Mouse (Mus musculus) lung, embryonic 14.5 days (tissue): ENCODE results near the gene Cenpu. TPM values are rescaled to one million over a fixed set of nuclear protein-coding genes. Genes with fewer than 3 reads are reported as not detected.
A peak's percentile ranks its signal among the peaks of the same experiment; 100 is the strongest.

Source experiments
- ATAC-seq: fragments of 200-750 bp; cut with Nextera tagmentation; 2 replicates; pipeline ENCODE4 v1.8.0; 2017; ENCODE audit warnings: mild to moderate bottlenecking, moderate TSS enrichment, moderate library complexity; ENCODE audit not compliant: insufficient read depth
- DNase-seq: peaks from one replicate; pipeline ENCODE4 v3.0.0-alpha.2; 2015
- H3K27ac ChIP-seq: fragments of 300-500 bp; sonication (generic); 2 replicates; pipeline ENCODE4 v1.5.1; 2014; ENCODE audit warnings: low read depth, mild to moderate bottlenecking, moderate library complexity
- H3K27me3 ChIP-seq: fragments of 300-500 bp; sonication (generic); 2 replicates; pipeline ENCODE4 v1.6.1; 2014; ENCODE audit warnings: low read length, control low read depth; ENCODE audit not compliant: insufficient read depth
- H3K36me3 ChIP-seq: fragments of 300-500 bp; sonication (generic); 2 replicates; pipeline ENCODE4 v1.6.1; 2014; ENCODE audit warnings: control low read depth; ENCODE audit not compliant: insufficient read depth
- H3K4me1 ChIP-seq: fragments of 300-500 bp; sonication (generic); 2 replicates; pipeline ENCODE4 v1.6.1; 2014; ENCODE audit warnings: antibody characterized with exemption, control low read depth; ENCODE audit not compliant: insufficient read depth
- H3K4me2 ChIP-seq: fragments of 300-500 bp; sonication (generic); 2 replicates; pipeline ENCODE4 v1.6.1; 2014; ENCODE audit warnings: mild to moderate bottlenecking
- H3K4me3 ChIP-seq: fragments of 300-500 bp; sonication (generic); 2 replicates; pipeline ENCODE4 v1.5.1; 2014; ENCODE audit warnings: low read depth, low read length
- H3K9ac ChIP-seq: fragments of 300-500 bp; sonication (generic); 2 replicates; pipeline ENCODE4 v1.6.1; 2014
- H3K9me3 ChIP-seq: fragments of 300-500 bp; sonication (generic); 2 replicates; pipeline ENCODE4 v1.6.1; 2016; ENCODE audit warnings: low read depth, low read length, control low read depth
- CTCF ChIP-seq: IDR thresholded peaks from 2 replicates; pipeline ENCODE4 v1.5.1; 2016; ENCODE audit warnings: antibody characterized with exemption, low read depth
- WGBS: fragments of 180-500 bp; shearing (Covaris S2); extraction: QIAGEN DNeasy Blood & Tissue Kit; methylation state at CpG from one replicate; pipeline ENCODE4 v1.1.7; 2014; 5-methylcytosine and 5-hydroxymethylcytosine counted together
- polyA plus RNA-seq: library from polyadenylated mRNA; unstranded; fragments of >200 nt; fragmentation: Nextera tagmentation; extraction: Ambion mirVana; gene quantifications from 2 replicates; pipeline ENCODE4 v1.2.1, GENCODE M21; 2014

Gene Cenpu
- polyA plus RNA-seq, 1 experiment from 2014 or later = 25.6 TPM

GRCm38 (mm10) chr8:46511336-46511735 is 40.5 kb upstream of the Cenpu start:
- no peak overlapping the region for H3K9ac ChIP-seq
- H3K4me3 ChIP-seq = no peak overlapping the region
- DNase-seq (no peak), ATAC-seq (no peak)
- TF ChIP-seq CTCF = no peak
- no peaks in the 10 kb centered on the region for H3K36me3 ChIP-seq
- H3K9me3 ChIP-seq = no peaks in the 10 kb centered on the region
- 78% methylated on average over 9 of the region's 9 CpGs for WGBS
- H3K27ac ChIP-seq = no peak overlapping the region
- H3K4me2 ChIP-seq = no peak overlapping the region
- H3K4me1 ChIP-seq = no peaks in the 10 kb centered on the region
- no peaks in the 10 kb centered on the region for H3K27me3 ChIP-seq

- DNase-seq = peak; percentile 38
- 28% methylated on average over 8 of the region's 8 CpGs for WGBS
- H3K36me3 ChIP-seq = no peaks in the 10 kb centered on the region
- no peak overlapping the region for H3K9ac ChIP-seq
- H3K27me3 ChIP-seq = no peaks in the 10 kb centered on the region
- ATAC-seq = peak; percentile 41; the same call in 1 of the 2 replicates
- H3K4me2 ChIP-seq = no peak overlapping the region
- no peaks in the 10 kb centered on the region for H3K4me1 ChIP-seq
- no peak overlapping the region for H3K4me3 ChIP-seq
- H3K27ac ChIP-seq = no peak overlapping the region
- TF ChIP-seq CTCF = no peak
- no peaks in the 10 kb centered on the region for H3K9me3 ChIP-seq
Observed at GRCm38 (mm10) chr8:46512538-46512937, 39.3 kb upstream of the Cenpu start.

GRCm38 (mm10) chr8:46514027-46514426 is 37.8 kb upstream of the Cenpu start:
- no peaks in the 10 kb centered on the region for H3K36me3 ChIP-seq
- no peaks in the 10 kb centered on the region for H3K27me3 ChIP-seq
- H3K4me3 ChIP-seq = no peak overlapping the region
- no peak overlapping the region for H3K4me2 ChIP-seq
- ATAC-seq (no peak), DNase-seq (no peak)
- no peak overlapping the region for H3K27ac ChIP-seq
- no peak overlapping the region for H3K9ac ChIP-seq
- WGBS = 72% methylated on average over 1 of the region's 1 CpGs
- TF ChIP-seq CTCF = no peak
- no peaks in the 10 kb centered on the region for H3K4me1 ChIP-seq
- H3K9me3 ChIP-seq = no peaks in the 10 kb centered on the region

- no peak for ATAC-seq
- H3K4me1 ChIP-seq = no peaks in the 10 kb centered on the region
- no peak for DNase-seq
- 83% methylated on average over 6 of the region's 6 CpGs for WGBS
- no peak overlapping the region for H3K9ac ChIP-seq
- H3K27me3 ChIP-seq = no peaks in the 10 kb centered on the region
- no peak for TF ChIP-seq CTCF
- no peak overlapping the region for H3K27ac ChIP-seq
- no peak overlapping the region for H3K4me3 ChIP-seq
- no peaks in the 10 kb centered on the region for H3K36me3 ChIP-seq
- no peaks in the 10 kb centered on the region for H3K9me3 ChIP-seq
- H3K4me2 ChIP-seq = no peak overlapping the region
Observed at GRCm38 (mm10) chr8:46520667-46521066, 31.2 kb upstream of the Cenpu start.

- H3K27ac ChIP-seq = no peak overlapping the region
- WGBS = 85% methylated on average over 8 of the region's 8 CpGs
- no peak for ATAC-seq
- H3K36me3 ChIP-seq = no peaks in the 10 kb centered on the region
- H3K4me2 ChIP-seq = no peak overlapping the region
- H3K4me3 ChIP-seq = no peak overlapping the region
- H3K9ac ChIP-seq = no peak overlapping the region
- no peak for TF ChIP-seq CTCF
- no peak for DNase-seq
- no peaks in the 10 kb centered on the region for H3K4me1 ChIP-seq
- H3K27me3 ChIP-seq = no peaks in the 10 kb centered on the region
- H3K9me3 ChIP-seq = no peaks in the 10 kb centered on the region
Observed at GRCm38 (mm10) chr8:46526098-46526497, 25.7 kb upstream of the Cenpu start.

- no peak for TF ChIP-seq CTCF
- peak; percentile 62 for DNase-seq
- 57% methylated on average over 10 of the region's 10 CpGs for WGBS
- Histone ChIP-seq H3K27ac (no peak overlapping the region), H3K4me3 (no peak overlapping the region), H3K27me3 (no peaks in the 10 kb centered on the region), H3K9me3 (no peaks in the 10 kb centered on the region), H3K36me3 (no peaks in the 10 kb centered on the region), H3K4me2 (no peak overlapping the region), H3K4me1 (no peaks in the 10 kb centered on the region), H3K9ac (no peak overlapping the region)
- ATAC-seq = 0 out of 2 replicates have a peak, but pooled peaks have one; percentile 41
Observed at GRCm38 (mm10) chr8:46526821-46527220, 25.0 kb upstream of the Cenpu start.

GRCm38 (mm10) chr8:46529508-46529907 is 22.3 kb upstream of the Cenpu start:
- DNase-seq = no peak
- no peaks in the 10 kb centered on the region for H3K27me3 ChIP-seq
- no peak for ATAC-seq
- H3K27ac ChIP-seq = no peak overlapping the region
- TF ChIP-seq CTCF = no peak
- no peak overlapping the region for H3K4me2 ChIP-seq
- no peaks in the 10 kb centered on the region for H3K9me3 ChIP-seq
- 0 out of 2 replicates have a peak, but pooled peaks cover 4% of the 10 kb centered on the region for H3K36me3 ChIP-seq
- 73% methylated on average over 4 of the region's 4 CpGs for WGBS
- no peak overlapping the region for H3K4me3 ChIP-seq
- no peak overlapping the region for H3K9ac ChIP-seq
- no peaks in the 10 kb centered on the region for H3K4me1 ChIP-seq

- ATAC-seq = no peak
- Histone ChIP-seq H3K27ac (no peak overlapping the region), H3K9me3 (no peaks in the 10 kb centered on the region), H3K9ac (no peak overlapping the region), H3K36me3 (0 out of 2 replicates have a peak, but pooled peaks cover 13% of the 10 kb centered on the region), H3K4me3 (no peak overlapping the region), H3K4me2 (no peak overlapping the region), H3K4me1 (no peaks in the 10 kb centered on the region), H3K27me3 (no peaks in the 10 kb centered on the region)
- DNase-seq = no peak
- no peak for TF ChIP-seq CTCF
- 45% methylated on average over 4 of the region's 4 CpGs for WGBS
Observed at GRCm38 (mm10) chr8:46530541-46530940, 21.3 kb upstream of the Cenpu start.
